ENCODE assay signal across 13 mouse cellular contexts in the genomic region with DNA sequence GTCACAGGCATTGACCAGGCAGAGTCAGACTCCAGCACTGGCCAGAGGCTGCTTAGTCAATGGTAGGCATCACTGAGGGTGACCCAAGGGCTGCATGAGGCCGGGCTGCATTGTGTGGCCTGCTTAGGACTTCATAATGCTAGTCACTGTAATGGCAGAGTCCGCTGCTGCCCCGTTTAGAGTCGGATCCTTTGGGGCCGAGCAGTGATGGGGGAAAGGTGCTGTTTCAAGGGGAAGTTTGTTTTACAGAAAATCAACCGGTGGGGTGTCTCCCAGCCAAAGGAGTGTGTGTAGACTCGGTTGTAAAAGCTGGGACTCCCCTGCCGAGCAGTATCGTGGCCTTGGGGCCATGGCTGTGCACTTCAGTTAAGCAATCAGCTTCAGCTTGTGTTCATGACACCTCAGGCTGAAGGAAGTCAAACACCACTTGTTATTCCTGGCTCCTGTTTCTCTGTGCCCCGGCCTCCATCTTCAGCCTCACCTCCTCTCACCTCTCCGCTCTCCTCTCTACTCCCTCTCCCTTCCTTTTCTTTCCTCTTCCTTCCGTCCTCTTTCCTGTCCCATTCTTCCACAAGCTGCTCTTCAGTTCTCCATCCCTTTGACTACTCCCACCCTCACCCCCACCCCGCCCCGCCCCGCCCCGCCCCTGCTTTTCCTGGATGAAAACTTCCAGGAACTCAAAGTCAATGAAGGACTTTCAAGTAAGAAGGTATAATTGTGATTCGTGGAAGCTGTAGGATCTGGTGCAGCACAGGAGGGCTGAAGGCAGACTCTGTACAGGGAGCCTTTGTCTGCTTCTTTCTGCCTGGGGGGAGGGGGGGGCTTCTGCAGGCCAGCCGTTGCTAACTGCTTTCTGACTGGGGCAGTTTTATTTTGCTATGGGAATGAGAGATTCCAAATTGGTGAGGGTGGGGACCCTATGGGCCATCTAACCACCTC. TPM values are rescaled to one million over a fixed set of nuclear protein-coding genes. Genes with fewer than 3 reads are reported as not detected.
DNase-seq lines count a peak whose midpoint lies in the region; ATAC-seq and TF ChIP-seq lines count a peak whose summit lies in the region.
"Had no signal": no experiment of that assay in that cellular context is flagged by ENCODE, and none has a peak within 500 bp of the region (broad histone marks: within the 10 kb centered on the region; RNA-seq: fewer than 3 reads in every experiment).

No protein-coding gene starts in this region.

- TF ChIP-seq EP300 in heart, postnatal 0 days (IDR thresholded peaks at IDR 0.05; ENCODE audit: low read depth) = no peak

- no peak for TF ChIP-seq CTCF in heart, postnatal 0 days (IDR thresholded peaks at IDR 0.05; ENCODE audit: low read depth)

- no peak for DNase-seq in heart, postnatal 0 days (ENCODE audit: low spot score)
- no peak for DNase-seq in heart, postnatal 36 days
- DNase-seq in neural tube, embryonic 10.5 days (ENCODE audit: extremely low spot score, low spot score) = no peak
- DNase-seq in urinary bladder, adult 18-20 months (ENCODE audit: low spot score in 2 of 2) = no peak
- DNase-seq: embryo, embryonic 11 days; kidney, postnatal 36 days; right cerebral cortex, postnatal 25 days had no signal

- no peaks in the 10 kb centered on the region for H3K27me3 ChIP-seq in heart, postnatal 0 days (ENCODE audit: control insufficient read depth, insufficient read depth, low read length)
- no peaks in the 10 kb centered on the region for H3K27me3 ChIP-seq in neural tube, embryonic 13.5 days
- 0 out of 2 replicates have a peak, but pooled peaks cover 4% of the 10 kb centered on the region for H3K27me3 ChIP-seq in embryonic facial prominence, embryonic 12.5 days
- no peaks in the 10 kb centered on the region for H3K27me3 ChIP-seq in stomach, embryonic 16.5 days (ENCODE audit: control insufficient read depth, insufficient read depth, low read length)
- H3K27me3 ChIP-seq: limb, embryonic 15.5 days had no signal

- WGBS in heart, postnatal 0 days = 65% methylated on average over 18 of the region's 18 CpGs
- WGBS in neural tube, embryonic 13.5 days = 58% methylated on average over 18 of the region's 18 CpGs
- WGBS in embryonic facial prominence, embryonic 12.5 days = 67% methylated on average over 18 of the region's 18 CpGs
- WGBS in stomach, embryonic 16.5 days = 69% methylated on average over 18 of the region's 18 CpGs

- H3K4me2 ChIP-seq in heart, postnatal 0 days (ENCODE audit: low read depth, low read length) = no peak overlapping the region
- H3K4me2 ChIP-seq in neural tube, embryonic 13.5 days = no peak overlapping the region
- no peak overlapping the region for H3K4me2 ChIP-seq in embryonic facial prominence, embryonic 12.5 days (replicated peaks)
- no peak overlapping the region for H3K4me2 ChIP-seq in stomach, embryonic 16.5 days (ENCODE audit: low read depth, low read length)
- H3K4me2 ChIP-seq: limb, embryonic 15.5 days had no signal

- intact Hi-C loops in heart, postnatal 36 days (cut with DNase I) = no loop called here

- peaks cover 29% of the 10 kb centered on the region for H3K4me1 ChIP-seq in heart, postnatal 0 days (ENCODE audit: control insufficient read depth, insufficient read depth)
- H3K4me1 ChIP-seq in neural tube, embryonic 13.5 days (replicated peaks) = peaks cover 12% of the 10 kb centered on the region
- H3K4me1 ChIP-seq in embryonic facial prominence, embryonic 12.5 days = peaks cover 6% of the 10 kb centered on the region; the same call in 1 of the 2 replicates
- peaks cover 26% of the 10 kb centered on the region; the same call in 1 of the 2 replicates for H3K4me1 ChIP-seq in stomach, embryonic 16.5 days (ENCODE audit: control insufficient read depth, insufficient read depth, low read length)

- H3K4me3 ChIP-seq in heart, postnatal 0 days (ENCODE audit: low read depth, low read length) = no peak overlapping the region
- no peak overlapping the region for H3K4me3 ChIP-seq in neural tube, embryonic 13.5 days
- H3K4me3 ChIP-seq in embryonic facial prominence, embryonic 12.5 days = no peak overlapping the region
- no peak overlapping the region for H3K4me3 ChIP-seq in stomach, embryonic 16.5 days (replicated peaks; ENCODE audit: low read length)
- H3K4me3 ChIP-seq: limb, embryonic 15.5 days had no signal

- peak overlapping the region; percentile 77 for H3K27ac ChIP-seq in heart, postnatal 0 days (ENCODE audit: low read depth)
- 0 out of 2 replicates have a peak overlapping the region, but pooled peaks have one; percentile 1 for H3K27ac ChIP-seq in neural tube, embryonic 13.5 days (replicated peaks)
- H3K27ac ChIP-seq in embryonic facial prominence, embryonic 12.5 days = 0 out of 2 replicates have a peak overlapping the region, but pooled peaks have one; percentile 43
- H3K27ac ChIP-seq in stomach, embryonic 16.5 days (ENCODE audit: low read length) = peak overlapping the region; percentile 75
- H3K27ac ChIP-seq: limb, embryonic 15.5 days had no signal

- no peaks in the 10 kb centered on the region for H3K36me3 ChIP-seq in heart, postnatal 0 days (replicated peaks; ENCODE audit: control insufficient read depth, insufficient read depth, low read length)
- no peaks in the 10 kb centered on the region for H3K36me3 ChIP-seq in neural tube, embryonic 13.5 days
- no peaks in the 10 kb centered on the region for H3K36me3 ChIP-seq in embryonic facial prominence, embryonic 12.5 days
- H3K36me3 ChIP-seq in stomach, embryonic 16.5 days (ENCODE audit: control insufficient read depth, insufficient read depth, low read length) = no peaks in the 10 kb centered on the region
- H3K36me3 ChIP-seq: limb, embryonic 15.5 days had no signal

- H3K9me3 ChIP-seq in heart, postnatal 0 days (replicated peaks; ENCODE audit: control insufficient read depth, low read length) = no peaks in the 10 kb centered on the region
- no peaks in the 10 kb centered on the region for H3K9me3 ChIP-seq in neural tube, embryonic 13.5 days
- no peaks in the 10 kb centered on the region for H3K9me3 ChIP-seq in embryonic facial prominence, embryonic 12.5 days
- H3K9me3 ChIP-seq in stomach, embryonic 16.5 days (replicated peaks; ENCODE audit: control insufficient read depth, low read length) = no peaks in the 10 kb centered on the region
- H3K9me3 ChIP-seq: limb, embryonic 15.5 days had no signal

- ATAC-seq in heart, postnatal 0 days (ENCODE audit: insufficient read depth, low read depth) = no peak
- no peak for ATAC-seq in neural tube, embryonic 13.5 days (ENCODE audit: low read depth)
- no peak for ATAC-seq in embryonic facial prominence, embryonic 12.5 days (ENCODE audit: insufficient number of reproducible peaks, insufficient read depth, low FRiP score, low TSS enrichment)
- no peak for ATAC-seq in stomach, embryonic 16.5 days (ENCODE audit: insufficient read depth, low FRiP score)
- no peak for ATAC-seq in CD4-positive, CD25-positive, alpha-beta regulatory T cell, adult 4 months

- no peak overlapping the region for H3K9ac ChIP-seq in heart, postnatal 0 days (replicated peaks; ENCODE audit: low read depth, low read length)
- no peak overlapping the region for H3K9ac ChIP-seq in neural tube, embryonic 13.5 days
- no peak overlapping the region for H3K9ac ChIP-seq in embryonic facial prominence, embryonic 12.5 days
- 0 out of 2 replicates have a peak overlapping the region, but pooled peaks have one; percentile 7 for H3K9ac ChIP-seq in stomach, embryonic 16.5 days (ENCODE audit: low read length)
- H3K9ac ChIP-seq: limb, embryonic 15.5 days had no signal

RNA-seq across cellular contexts. Expression of gene Zdhhc19, which starts 14.6 kb away (rescaled TPM):
- total RNA-seq in heart, postnatal 0 days (2014; rRNA removed; ENCODE audit: low replicate concordance) = not detected in 2 replicates
- polyA plus RNA-seq in heart, postnatal 0 days (2015; fragmentation: Nextera tagmentation; extraction: Ambion mirVana) = not detected in 2 replicates
- not detected for total RNA-seq in heart, postnatal 36 days (2021)
- polyA plus RNA-seq in neural tube, embryonic 13.5 days (2015; fragmentation: Nextera tagmentation; extraction: Ambion mirVana) = not detected in 2 replicates
- not detected in 2 replicates for polyA plus RNA-seq in embryonic facial prominence, embryonic 12.5 days (2016; fragmentation: Nextera tagmentation; extraction: Ambion mirVana)
- 0.29 and 0.37 TPM in 2 replicates for polyA plus RNA-seq in stomach, embryonic 16.5 days (2015; fragmentation: Nextera tagmentation; extraction: Ambion mirVana)
- not detected for polyA plus RNA-seq in CD4-positive, CD25-positive, alpha-beta regulatory T cell, adult 4 months (2017; shearing (Covaris generic))
- total RNA-seq: hematopoietic stem cell, adult 5-6 weeks had no signal
- polyA plus RNA-seq: limb, embryonic 15.5 days had no signal

RNA-seq across cellular contexts. Expression of gene Slc51a, which starts 23.0 kb away (rescaled TPM):
- 1.7 and 2.6 TPM in 2 replicates for total RNA-seq in heart, postnatal 0 days (2014; rRNA removed; ENCODE audit: low replicate concordance)
- polyA plus RNA-seq in heart, postnatal 0 days (2015; fragmentation: Nextera tagmentation; extraction: Ambion mirVana) = 1.9 and 3.2 TPM in 2 replicates
- under 1 TPM; 0.38 to 0.44 TPM for total RNA-seq in heart, postnatal 36 days (2021)
- 0.17 TPM in 1 of 2 replicates, not detected in the other for polyA plus RNA-seq in neural tube, embryonic 13.5 days (2015; fragmentation: Nextera tagmentation; extraction: Ambion mirVana)
- 0.09 and 0.33 TPM in 2 replicates for polyA plus RNA-seq in embryonic facial prominence, embryonic 12.5 days (2016; fragmentation: Nextera tagmentation; extraction: Ambion mirVana)
- polyA plus RNA-seq in stomach, embryonic 16.5 days (2015; fragmentation: Nextera tagmentation; extraction: Ambion mirVana) = 9.5 and 12.0 TPM in 2 replicates
- not detected for polyA plus RNA-seq in CD4-positive, CD25-positive, alpha-beta regulatory T cell, adult 4 months (2017; shearing (Covaris generic))

Comparison
In these comparisons a context has a peak if more than half of its experiments do, and no peak if none do; other contexts are left out.
1. H3K27ac ChIP-seq: peak in every context shown above with its lines; median percentile 77 in heart, postnatal 0 days; 75 in stomach, embryonic 16.5 days; 43 in embryonic facial prominence, embryonic 12.5 days; 1 in neural tube, embryonic 13.5 days.